Mouse (Mus musculus) spleen, adult 12 weeks (tissue): ENCODE data around the gene Btbd35f19.
"Not testable (repeated sequence)": the region's sequence is repeated elsewhere in the genome, so short reads cannot be mapped to it uniquely, and the experiment has no call there.

Experiments used
- DNase-seq: peaks from one replicate; pipeline ENCODE4 v3.0.0; 2022; ENCODE audit warnings: low spot score

The Btbd35f19 gene

DNA sequence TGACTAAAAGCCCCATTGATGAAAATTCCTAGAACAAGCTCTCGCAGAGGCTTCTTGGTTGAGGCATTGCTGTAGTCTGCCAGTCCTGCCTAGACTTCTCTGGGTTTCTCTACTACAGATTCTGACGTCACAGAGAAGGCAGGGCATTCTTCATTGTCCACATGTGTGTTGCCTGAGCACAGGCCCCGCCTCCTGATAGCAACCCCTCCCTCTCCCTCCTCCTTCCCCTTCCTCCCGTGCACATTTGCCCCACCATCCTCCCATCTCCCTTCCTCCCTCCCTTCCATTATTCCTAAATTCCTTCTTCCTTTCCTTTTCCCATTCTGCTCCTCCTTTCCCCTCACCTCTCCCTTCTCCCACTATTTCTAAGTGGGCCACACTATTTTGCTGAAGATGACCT is at the start of gene Btbd35f19:
TSS of gene Btbd35f19 (minus strand) at position 101 of the 400 bp plus-strand sequence.
- not testable (repeated sequence) for DNase-seq

DNA sequence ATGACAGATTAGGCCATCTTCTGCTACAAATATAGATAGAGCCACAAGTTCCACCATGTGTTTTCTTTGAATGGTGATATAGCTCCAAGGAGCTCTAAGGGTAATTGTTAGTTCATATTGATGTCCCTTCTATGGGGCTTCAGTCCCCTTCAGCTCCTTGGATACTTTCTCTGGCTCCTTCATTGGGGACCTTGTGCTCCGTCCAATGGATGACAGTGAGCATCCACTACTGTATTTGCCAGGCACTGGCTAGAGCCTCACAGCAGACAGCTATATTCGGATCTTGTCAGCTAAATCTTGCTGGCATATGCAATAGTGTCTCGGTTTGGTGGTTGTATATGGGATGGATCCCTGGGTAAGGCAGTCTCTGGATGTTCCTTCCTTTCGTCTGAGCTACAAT is 41.8 kb downstream of the Btbd35f19 start:
- DNase-seq, result not testable (repeated sequence)

DNA sequence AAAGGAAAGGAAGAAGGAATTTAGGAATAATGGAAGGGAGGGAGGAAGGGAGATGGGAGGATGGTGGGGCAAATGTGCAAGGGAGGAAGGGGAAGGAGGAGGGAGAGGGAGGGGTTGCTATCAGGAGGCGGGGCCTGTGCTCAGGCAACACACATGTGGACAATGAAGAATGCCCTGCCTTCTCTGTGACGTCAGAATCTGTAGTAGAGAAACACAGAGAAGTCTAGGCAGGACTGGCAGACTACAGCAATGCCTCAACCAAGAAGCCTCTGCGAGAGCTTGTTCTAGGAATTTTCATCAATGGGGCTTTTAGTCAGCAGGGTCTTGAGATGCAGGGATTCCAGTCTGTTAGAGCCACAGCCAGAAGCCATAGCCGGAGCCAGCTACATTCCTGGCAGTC is 47.6 kb downstream of the Btbd35f19 start, which contains the start of gene Btbd35f26:
TSS of gene Btbd35f26 (plus strand) at position 301 of the 400 bp plus-strand sequence.
- not testable (repeated sequence) for DNase-seq
